Mouse (Mus musculus) CH12.LX (cell line): Measurements from ENCODE around the gene Pard6a. TPM values are rescaled to one million over a fixed set of nuclear protein-coding genes. Genes with fewer than 3 reads are reported as not detected.

Experiments used
- DNase-seq: peaks from one replicate; pipeline ENCODE4 v3.0.0-alpha.2; 2013; ENCODE audit errors: extremely low read depth
- H3K27ac ChIP-seq: 2 replicates; pipeline ENCODE4 v1.5.1; 2012; ENCODE audit warnings: low read depth, mild to moderate bottlenecking, control low read depth, moderate library complexity; ENCODE audit not compliant: insufficient read depth
- H3K27me3 ChIP-seq: replicated peaks from 2 replicates; pipeline ENCODE3; 2012; ENCODE audit warnings: inconsistent platforms
- H3K36me3 ChIP-seq, 2 experiments: replicated peaks in 1 of 2; 2 replicates each; pipeline versions ENCODE3 to v1.6.1; 2012; ENCODE audit warnings: inconsistent platforms in 1 of 2, low read length in 1 of 2, mild to moderate bottlenecking in 1 of 2, mixed read lengths in 1 of 2, moderate library complexity in 1 of 2; ENCODE audit not compliant: control insufficient read depth in 1 of 2, insufficient read depth in 1 of 2
- H3K4me1 ChIP-seq, 2 experiments: 2 replicates each; pipeline ENCODE4 v1.6.1; 2012; ENCODE audit warnings: inconsistent platforms in 1 of 2, moderate library complexity in 1 of 2; ENCODE audit not compliant: insufficient read depth in 2 of 2, control insufficient read depth in 1 of 2
- H3K4me2 ChIP-seq: 2 replicates; pipeline ENCODE4 v1.6.1; 2012; ENCODE audit warnings: low read depth, mild to moderate bottlenecking, control low read depth; ENCODE audit not compliant: poor library complexity, insufficient read depth, severe bottlenecking
- H3K4me3 ChIP-seq, 3 experiments: fragments of 150-350 bp in 1 of 3; sonication (generic) in 1 of 3; replicated peaks in 1 of 3; 2 replicates each; pipeline versions ENCODE3 to v1.5.1; 2011 to 2012; ENCODE audit warnings: low read depth in 2 of 3, low read length in 2 of 3, mild to moderate bottlenecking in 2 of 3, moderate library complexity in 2 of 3, control low read depth in 1 of 3, improper control_type of control experiment in 1 of 3, inconsistent platforms in 1 of 3, mixed read lengths in 1 of 3; ENCODE audit not compliant: poor library complexity in 1 of 3
- H3K79me2 ChIP-seq: replicated peaks from 2 replicates; pipeline ENCODE4 v1.6.1; 2012; ENCODE audit warnings: mild to moderate bottlenecking, moderate library complexity; ENCODE audit not compliant: control insufficient read depth, poor library complexity, insufficient read depth, severe bottlenecking; ENCODE audit errors: extremely low read depth
- H3K9ac ChIP-seq: 2 replicates; pipeline ENCODE4 v1.6.1; 2012; ENCODE audit warnings: low read depth, mild to moderate bottlenecking, control low read depth, moderate library complexity; ENCODE audit not compliant: insufficient read depth
- H3K9me3 ChIP-seq: replicated peaks from 2 replicates; pipeline ENCODE3; 2012; ENCODE audit warnings: low read length, inconsistent platforms, mixed read lengths
- CHD2 ChIP-seq: IDR thresholded peaks from 2 replicates; pipeline ENCODE4 v1.6.1; 2011; ENCODE audit warnings: low read length, improper control_type of control experiment
- CTCF ChIP-seq, 2 experiments: IDR thresholded peaks in 1 of 2; conservative IDR thresholded peaks in 1 of 2; 2 replicates each; pipeline ENCODE4 v1.5.1; 2011 to 2012; ENCODE audit warnings: low read depth in 2 of 2, low read length in 2 of 2, improper control_type of control experiment in 1 of 2, inconsistent platforms in 1 of 2, mild to moderate bottlenecking in 1 of 2, moderate library complexity in 1 of 2
- E2F4 ChIP-seq: IDR thresholded peaks from 2 replicates; pipeline ENCODE4 v1.6.1; 2011; ENCODE audit warnings: low read depth, low read length, improper control_type of control experiment; ENCODE audit not compliant: insufficient replicate concordance
- ETS1 ChIP-seq: conservative IDR thresholded peaks from 2 replicates; pipeline ENCODE4 v1.6.1; 2012; ENCODE audit warnings: low read depth, mild to moderate bottlenecking, inconsistent platforms, low read length, improper control_type of control experiment, moderate library complexity
- GABPA ChIP-seq: IDR thresholded peaks from 2 replicates; pipeline ENCODE4 v1.6.1; 2012; ENCODE audit warnings: low read depth, low read length, improper control_type of control experiment, inconsistent platforms; ENCODE audit not compliant: insufficient replicate concordance
- JUND ChIP-seq: conservative IDR thresholded peaks from 2 replicates; pipeline ENCODE4 v1.6.1; 2011; ENCODE audit warnings: low read depth, low read length, improper control_type of control experiment
- KAT2A ChIP-seq: IDR thresholded peaks from 2 replicates; pipeline ENCODE4 v1.6.1; 2012; ENCODE audit warnings: low read length, improper control_type of control experiment, inconsistent platforms; ENCODE audit not compliant: insufficient replicate concordance
- MAX ChIP-seq: IDR thresholded peaks from 2 replicates; pipeline ENCODE4 v1.6.1; 2011; ENCODE audit warnings: low read length, improper control_type of control experiment
- MAZ ChIP-seq: IDR thresholded peaks from 2 replicates; pipeline ENCODE4 v1.6.1; 2012; ENCODE audit warnings: low read depth, mild to moderate bottlenecking, inconsistent platforms, low read length, improper control_type of control experiment, moderate library complexity
- MXI1 ChIP-seq: IDR thresholded peaks from 2 replicates; pipeline ENCODE4 v1.6.1; 2011; ENCODE audit warnings: mild to moderate bottlenecking, low read depth, low read length, improper control_type of control experiment
- NELFE ChIP-seq: IDR thresholded peaks from 2 replicates; pipeline ENCODE4 v1.6.1; 2011; ENCODE audit warnings: low read depth, low read length, improper control_type of control experiment
- NRF1 ChIP-seq: IDR thresholded peaks from 2 replicates; pipeline ENCODE4 v1.6.1; 2014; ENCODE audit warnings: low read depth, mild to moderate bottlenecking, inconsistent platforms, low read length, improper control_type of control experiment, moderate library complexity
- POLR2AphosphoS2 ChIP-seq: IDR thresholded peaks from 2 replicates; pipeline ENCODE4 v1.6.1; 2011; ENCODE audit warnings: low read depth, low read length, improper control_type of control experiment
- RCOR1 ChIP-seq: conservative IDR thresholded peaks from 2 replicates; pipeline ENCODE4 v1.6.1; 2012; ENCODE audit warnings: low read depth, mild to moderate bottlenecking, inconsistent platforms, low read length, improper control_type of control experiment
- SMC3 ChIP-seq: IDR thresholded peaks from 2 replicates; pipeline ENCODE4 v1.6.1; 2011; ENCODE audit warnings: low read depth, low read length, improper control_type of control experiment
- USF1 ChIP-seq: IDR thresholded peaks from 2 replicates; pipeline ENCODE4 v1.6.1; 2014; ENCODE audit warnings: low read depth, mild to moderate bottlenecking, inconsistent platforms, low read length, improper control_type of control experiment
- USF2 ChIP-seq: conservative IDR thresholded peaks from 2 replicates; pipeline ENCODE4 v1.6.1; 2011; ENCODE audit warnings: low read depth, low read length, improper control_type of control experiment
- ZC3H11A ChIP-seq: IDR thresholded peaks from 2 replicates; pipeline ENCODE4 v1.6.1; 2012; ENCODE audit warnings: low read depth, mild to moderate bottlenecking, inconsistent platforms, low read length, improper control_type of control experiment
- ZKSCAN1 ChIP-seq: IDR thresholded peaks from 2 replicates; pipeline ENCODE4 v1.6.1; 2012; ENCODE audit warnings: low read depth, inconsistent platforms, low read length, improper control_type of control experiment, borderline replicate concordance
- ZMIZ1 ChIP-seq: IDR thresholded peaks from 2 replicates; pipeline ENCODE4 v1.6.1; 2012; ENCODE audit warnings: low read depth, mild to moderate bottlenecking, inconsistent platforms, low read length, improper control_type of control experiment
- dilution Hi-C: fragments of 300-500 bp; cut with MboI; formaldehyde crosslinking; loops from 2 replicates; pipeline ENCODE4 v1.14.3; 2020; ENCODE audit warnings: low sequenced_read_pairs; ENCODE audit not compliant: extremely low pct_unique_long_range_greater_than_20kb, extremely low pct_ligation_motif_present
- in situ Hi-C: fragments of 300-500 bp; cut with MboI; formaldehyde crosslinking; loops from 3 replicates; pipeline ENCODE4 v1.14.3; 2019; ENCODE audit warnings: low sequenced_read_pairs, low pct_ligation_motif_present, low pct_unique_long_range_greater_than_20kb, mixed read lengths
- polyA plus RNA-seq: library from polyadenylated mRNA; unstranded; fragments of >175 nt; gene quantifications from 2 replicates; pipeline ENCODE4 v1.2.1, GENCODE M21; 2012; ENCODE audit warnings: low read depth; ENCODE audit not compliant: insufficient read length
- total RNA-seq, 2 experiments: library from RNA; depleted of rRNA; stranded (reverse); fragments of 300-350 nt in 1 of 2; fragments of >200 nt in 1 of 2; gene quantifications; 2 replicates each; pipeline ENCODE4 v1.2.3; 2012 to 2014

Gene Pard6a
- total and polyA plus RNA-seq, 3 experiments, result 15.9 to 32.3 (median 23.3) TPM

DNA sequence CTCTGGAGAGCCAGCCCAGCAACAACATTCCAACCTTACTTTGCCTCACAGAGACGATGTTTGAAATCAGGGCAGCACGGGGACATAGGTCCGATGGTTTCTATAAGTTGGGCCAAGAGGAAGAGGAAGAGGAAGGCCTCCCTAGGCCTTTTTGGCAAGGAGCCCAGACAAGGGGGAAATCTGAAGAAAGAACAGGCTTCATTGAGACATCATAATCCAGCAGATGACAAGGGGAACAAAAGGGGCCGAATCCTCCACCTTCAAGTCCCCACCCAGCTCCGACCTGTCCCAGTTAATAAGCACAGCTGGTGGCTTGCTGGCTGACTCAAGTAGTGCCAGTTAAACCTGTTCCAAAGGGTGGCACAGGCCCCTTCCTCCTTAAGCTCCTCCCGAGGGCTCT is 14.1 kb downstream of the Pard6a start:
- Histone ChIP-seq H3K4me2 (no peak overlapping the region), H3K9me3 (no peaks in the 10 kb centered on the region), H3K36me3 (peaks cover 0 to 11% of the 10 kb centered on the region in 2 experiments), H3K4me1 (no peaks in the 10 kb centered on the region), H3K27ac (no peak overlapping the region), H3K27me3 (no peaks in the 10 kb centered on the region), H3K79me2 (no peaks in the 10 kb centered on the region), H3K4me3 (no peak overlapping the region), H3K9ac (no peak overlapping the region)
- in situ Hi-C loops (loop anchor here (25.0 kb wide), 1 partner anchor 322 kb away; no protein-coding TSS in a partner anchor), dilution Hi-C loops (no loop called here)
- DNase-seq, result no peak
- TF ChIP-seq GABPA (no peak), ZC3H11A (no peak), ZKSCAN1 (no peak), USF2 (no peak), ETS1 (no peak), E2F4 (no peak), MAZ (no peak), CHD2 (no peak), USF1 (no peak), NELFE (no peak)
- TF ChIP-seq, all 38 proteins: peak for 0

DNA sequence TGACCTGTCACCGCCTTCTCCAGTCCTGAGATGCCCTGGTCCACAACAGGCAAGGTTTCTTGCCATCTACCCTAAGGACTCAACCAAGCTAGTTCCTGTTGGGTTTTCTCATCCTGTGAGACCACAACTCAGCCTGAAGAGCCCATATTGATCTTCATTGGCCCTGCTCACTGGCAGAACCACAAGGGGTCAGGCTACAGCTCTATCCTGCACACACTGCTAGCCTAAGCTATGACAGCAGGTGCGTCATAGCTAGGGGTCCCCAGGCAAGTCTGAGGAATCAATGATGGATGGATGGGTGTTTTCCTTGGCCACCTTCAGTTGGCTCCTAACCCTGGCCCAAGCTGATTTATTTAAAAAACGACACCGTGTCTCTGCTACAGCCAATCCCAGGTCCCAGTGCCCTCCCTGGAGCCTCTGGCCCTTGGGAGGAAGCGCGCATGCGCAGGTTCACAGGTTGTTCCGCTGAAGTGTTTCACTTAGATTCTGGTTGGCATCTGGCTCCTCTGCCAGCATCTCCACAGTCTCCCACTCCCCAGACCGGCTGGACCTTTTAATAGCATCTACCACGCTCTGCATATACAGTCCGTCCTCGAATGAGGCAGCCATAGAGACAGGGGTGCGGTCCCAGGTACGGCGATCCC is 15.5 kb downstream of the Pard6a start:
- no peaks in the 10 kb centered on the region for H3K9me3 ChIP-seq
- H3K27me3 ChIP-seq, result no peaks in the 10 kb centered on the region
- in situ Hi-C loops (loop anchor here (25.0 kb wide), 1 partner anchor 321 kb away; no protein-coding TSS in a partner anchor), dilution Hi-C loops (no loop called here)
- no peak overlapping the region for H3K4me3 ChIP-seq
- H3K27ac ChIP-seq, result no peak overlapping the region
- TF ChIP-seq SMC3, result peak; percentile 46
- no peak for TF ChIP-seq NRF1
- peak in 1 of 2 experiments; percentile 51; a peak in 2 of 4 replicates for TF ChIP-seq CTCF (conservative IDR thresholded peaks at IDR 0.05 in 1 of 2, IDR thresholded peaks at IDR 0.05 in 1 of 2; ENCODE audit: low read depth in 2 of 2, low read length in 2 of 2)
- no peak overlapping the region for H3K4me2 ChIP-seq
- DNase-seq, result no peak
- no peaks in the 10 kb centered on the region for H3K4me1 ChIP-seq
- no peak overlapping the region for H3K9ac ChIP-seq
- H3K36me3 ChIP-seq, result peaks cover 0 to 11% of the 10 kb centered on the region in 2 experiments
- no peaks in the 10 kb centered on the region for H3K79me2 ChIP-seq

DNA sequence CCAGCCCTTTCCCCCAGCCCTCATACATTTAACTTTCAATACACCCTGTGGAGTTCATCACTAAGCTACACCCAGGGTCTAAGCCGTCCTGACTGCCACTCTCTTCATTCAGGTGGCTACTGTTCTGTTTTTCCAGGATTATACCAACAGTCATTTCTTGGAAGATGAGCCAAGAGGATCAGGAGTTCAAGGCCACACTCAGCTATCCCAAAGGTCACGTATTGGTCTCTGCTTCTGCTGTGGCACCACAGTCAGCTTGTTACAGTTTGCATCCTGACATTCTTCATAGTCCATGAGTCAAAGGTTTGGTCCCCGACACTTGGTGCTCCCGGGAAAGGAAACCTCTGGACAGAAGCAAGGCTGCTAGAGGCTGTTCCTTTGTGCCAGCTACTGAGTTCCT is 18.7 kb downstream of the Pard6a start:
- dilution Hi-C loops (no loop called here), in situ Hi-C loops (loop anchor here (25.0 kb wide), 1 partner anchor 318 kb away; no protein-coding TSS in a partner anchor)
- no peak overlapping the region for H3K4me3 ChIP-seq
- TF ChIP-seq ETS1 (no peak), ZC3H11A (no peak), USF2 (no peak), MXI1 (no peak), RCOR1 (no peak), ZKSCAN1 (no peak), USF1 (no peak), MAZ (no peak), POLR2AphosphoS2 (no peak), ZMIZ1 (no peak), JUND (no peak), MAX (no peak), KAT2A (no peak)
- TF ChIP-seq, all 38 proteins: peak for 0
- H3K9ac ChIP-seq, result no peak overlapping the region
- no peaks in the 10 kb centered on the region for H3K27me3 ChIP-seq
- no peaks in the 10 kb centered on the region for H3K9me3 ChIP-seq
- no peak for DNase-seq
- no peak overlapping the region for H3K4me2 ChIP-seq
- H3K4me1 ChIP-seq, result no peaks in the 10 kb centered on the region
- no peaks in the 10 kb centered on the region for H3K79me2 ChIP-seq
- H3K36me3 ChIP-seq, result peaks cover 0 to 21% of the 10 kb centered on the region in 2 experiments
- no peak overlapping the region for H3K27ac ChIP-seq
